Mouse (Mus musculus) liver, embryonic 14.5 days (tissue): ENCODE measurements at regions not wholly inside any gene's neighbourhood (a gene's known extent, or its start where the extent isn't known, plus 50 kb on each side); places are given as distances from the start of the nearest gene placed in this dataset.

Experiments
- ATAC-seq: fragments of 200-750 bp; cut with Nextera tagmentation; 2 replicates; pipeline ENCODE4 v1.8.0; 2017; ENCODE audit warnings: moderate number of reproducible peaks, mild to moderate bottlenecking, moderate library complexity; ENCODE audit not compliant: insufficient read depth
- DNase-seq, 3 experiments: peaks; one replicate each; pipeline ENCODE4 v3.0.0-alpha.2; 2012 to 2013; ENCODE audit warnings: low read depth in 3 of 3, low spot score in 3 of 3
- H3K27ac ChIP-seq: fragments of 300-500 bp; sonication (generic); 2 replicates; pipeline ENCODE4 v1.5.1; 2014; ENCODE audit warnings: moderate library complexity, mild to moderate bottlenecking, control low read depth, inconsistent platforms
- H3K27me3 ChIP-seq: fragments of 300-500 bp; sonication (generic); 2 replicates; pipeline ENCODE4 v1.6.1; 2014; ENCODE audit warnings: mild to moderate bottlenecking, low read length, moderate library complexity; ENCODE audit not compliant: control insufficient read depth, insufficient read depth
- H3K36me3 ChIP-seq: fragments of 300-500 bp; sonication (generic); replicated peaks from 2 replicates; pipeline ENCODE4 v1.6.1; 2014; ENCODE audit warnings: low read depth; ENCODE audit not compliant: control insufficient read depth, insufficient read depth
- H3K4me1 ChIP-seq, 2 experiments: fragments of 200-500 bp in 1 of 2; fragments of 300-500 bp in 1 of 2; sonication (generic) in 1 of 2; replicated peaks; 2 replicates each; pipeline ENCODE4 v1.6.1; 2012 to 2014; ENCODE audit warnings: antibody characterized with exemption in 1 of 2, inconsistent platforms in 1 of 2, low read length in 1 of 2; ENCODE audit not compliant: control insufficient read depth in 2 of 2, insufficient read depth in 2 of 2
- H3K4me2 ChIP-seq: fragments of 300-500 bp; sonication (generic); 2 replicates; pipeline ENCODE4 v1.6.1; 2014; ENCODE audit warnings: low read depth, mild to moderate bottlenecking, control low read depth, moderate library complexity
- H3K4me3 ChIP-seq, 2 experiments: fragments of 200-500 bp in 1 of 2; fragments of 300-500 bp in 1 of 2; sonication (generic) in 1 of 2; 2 replicates each; pipeline ENCODE4 v1.5.1; 2012 to 2014; ENCODE audit warnings: low read depth in 2 of 2, low read length in 2 of 2, mild to moderate bottlenecking in 2 of 2, control low read depth in 1 of 2, inconsistent platforms in 1 of 2, moderate library complexity in 1 of 2; ENCODE audit not compliant: insufficient read depth in 1 of 2
- H3K9ac ChIP-seq: fragments of 300-500 bp; sonication (generic); replicated peaks from 2 replicates; pipeline ENCODE4 v1.6.1; 2014; ENCODE audit warnings: mild to moderate bottlenecking, control low read depth, moderate library complexity
- H3K9me3 ChIP-seq: fragments of 300-500 bp; sonication (generic); 2 replicates; pipeline ENCODE4 v1.6.1; 2016; ENCODE audit warnings: low read length, mixed read lengths; ENCODE audit not compliant: control insufficient read depth
- CTCF ChIP-seq: IDR thresholded peaks from 2 replicates; pipeline ENCODE4 v1.5.1; 2016; ENCODE audit warnings: antibody characterized with exemption, low read depth, control low read depth
- EP300 ChIP-seq: IDR thresholded peaks from 2 replicates; pipeline ENCODE4 v1.6.1; 2016; ENCODE audit warnings: antibody characterized with exemption, low read depth
- WGBS: fragments of 180-500 bp; shearing (Covaris S2); extraction: QIAGEN DNeasy Blood & Tissue Kit; methylation state at CpG from one replicate; pipeline ENCODE4 v1.1.7; 2014; ENCODE audit not compliant: insufficient replicate concordance; 5-methylcytosine and 5-hydroxymethylcytosine counted together

DNA sequence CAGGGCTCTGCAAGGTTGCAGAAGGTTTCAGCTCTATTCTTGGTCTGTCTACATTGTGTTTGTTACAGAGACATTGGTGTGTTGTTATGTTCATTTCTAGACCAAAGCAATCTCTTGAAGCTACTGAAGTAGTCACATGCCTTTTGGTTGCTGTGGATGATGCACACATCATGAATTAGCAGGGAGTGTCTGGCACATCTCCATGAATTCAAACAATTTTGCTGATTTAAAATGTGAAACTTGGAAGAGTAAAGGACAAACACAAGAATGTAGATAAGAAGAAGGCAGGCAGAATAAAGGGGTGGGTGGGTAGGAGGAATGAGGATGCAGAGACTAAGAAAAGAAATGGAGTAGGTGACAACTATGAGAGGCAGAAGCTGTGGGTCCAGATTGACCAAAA lies 688.3 kb upstream of the Nrsn1 start:
- no peak for TF ChIP-seq EP300
- no peak for TF ChIP-seq CTCF
- Histone ChIP-seq H3K9me3 (no peaks in the 10 kb centered on the region), H3K4me3 (no peak overlapping the region), H3K4me2 (no peak overlapping the region), H3K36me3 (no peaks in the 10 kb centered on the region), H3K27ac (no peak overlapping the region), H3K9ac (no peak overlapping the region), H3K4me1 (no peaks in the 10 kb centered on the region), H3K27me3 (no peaks in the 10 kb centered on the region)
- no peak for DNase-seq
- ATAC-seq: no peak

DNA sequence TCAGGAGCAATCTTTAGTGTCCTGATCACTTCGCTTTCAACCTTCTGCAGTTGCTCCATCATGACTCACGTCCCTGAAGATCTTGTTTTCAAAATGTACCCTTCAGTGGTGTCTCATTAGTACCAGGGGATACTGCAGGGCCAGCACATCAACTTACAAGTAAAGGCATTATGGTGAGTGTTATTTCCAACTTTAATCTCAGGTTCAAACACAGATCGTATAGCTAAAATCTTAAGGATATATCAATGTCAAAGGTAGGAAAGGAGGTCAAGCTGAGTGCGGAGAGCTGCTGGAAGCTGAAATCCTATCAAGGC lies 687.8 kb upstream of the Nrsn1 start:
- no peaks in the 10 kb centered on the region for H3K36me3 ChIP-seq
- 62% methylated on average over 4 of the region's 4 CpGs for WGBS
- no peaks in the 10 kb centered on the region for H3K4me1 ChIP-seq
- H3K27ac ChIP-seq: no peak overlapping the region
- ATAC-seq: no peak
- H3K27me3 ChIP-seq: no peaks in the 10 kb centered on the region
- H3K4me3 ChIP-seq: no peak overlapping the region
- no peaks in the 10 kb centered on the region for H3K9me3 ChIP-seq
- no peak for TF ChIP-seq CTCF
- no peak for TF ChIP-seq EP300
- no peak for DNase-seq
- H3K9ac ChIP-seq: no peak overlapping the region
- H3K4me2 ChIP-seq: no peak overlapping the region

- 38% methylated on average over 4 of the region's 4 CpGs for WGBS
- no peak overlapping the region for H3K27ac ChIP-seq
Observed at GRCm38 (mm10) chr13:25957451-25958152, 687.3 kb upstream of the Nrsn1 start.

DNA sequence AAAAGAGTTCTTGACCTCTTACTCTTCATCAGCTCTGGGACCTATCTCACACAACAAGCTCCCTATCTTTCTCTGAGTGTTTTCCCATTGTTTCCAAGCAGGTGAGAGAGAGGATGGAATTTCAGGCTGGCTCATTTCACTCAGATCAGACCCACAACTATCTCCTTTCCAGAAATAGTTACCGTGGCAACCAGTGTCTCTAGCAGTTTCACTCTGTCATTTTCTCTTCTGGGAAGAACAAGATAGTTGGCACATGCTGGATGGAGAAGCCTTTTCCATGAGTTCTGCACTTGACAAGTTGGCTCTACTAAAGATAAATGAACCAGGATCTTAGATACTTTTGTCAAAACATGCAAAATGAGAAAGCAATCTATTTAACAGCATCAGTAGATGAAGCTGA lies 667.3 kb upstream of the Nrsn1 start:
- DNase-seq (no peak), ATAC-seq (no peak)
- H3K9ac ChIP-seq: no peak overlapping the region
- no peaks in the 10 kb centered on the region for H3K9me3 ChIP-seq
- no peaks in the 10 kb centered on the region for H3K36me3 ChIP-seq
- H3K27ac ChIP-seq: no peak overlapping the region
- no peak for TF ChIP-seq CTCF
- no peak for TF ChIP-seq EP300
- no peaks in the 10 kb centered on the region for H3K27me3 ChIP-seq
- H3K4me1 ChIP-seq: no peaks in the 10 kb centered on the region
- no peak overlapping the region for H3K4me2 ChIP-seq
- WGBS: 63% methylated on average over 1 of the region's 1 CpGs
- no peak overlapping the region for H3K4me3 ChIP-seq

More at GRCm38 (mm10) chr13:25957451-25958152, 687.3 kb upstream of the Nrsn1 start:
- Histone ChIP-seq H3K27me3 (no peaks in the 10 kb centered on the region), H3K4me1 (no peaks in the 10 kb centered on the region), H3K9me3 (no peaks in the 10 kb centered on the region), H3K4me2 (no peak overlapping the region), H3K9ac (no peak overlapping the region), H3K4me3 (no peak overlapping the region), H3K36me3 (no peaks in the 10 kb centered on the region)
- ATAC-seq (no peak), DNase-seq (no peak)
- TF ChIP-seq CTCF: no peak
- no peak for TF ChIP-seq EP300

GRCm38 (mm10) chr13:25933783-25934182 lies 663.5 kb upstream of the Nrsn1 start:
- Histone ChIP-seq H3K4me3 (no peak overlapping the region), H3K4me2 (no peak overlapping the region), H3K4me1 (no peaks in the 10 kb centered on the region), H3K27me3 (no peaks in the 10 kb centered on the region), H3K9me3 (no peaks in the 10 kb centered on the region), H3K27ac (no peak overlapping the region), H3K9ac (no peak overlapping the region), H3K36me3 (no peaks in the 10 kb centered on the region)
- no peak for TF ChIP-seq CTCF
- no peak for TF ChIP-seq EP300
- ATAC-seq (no peak), DNase-seq (no peak)
- WGBS: 41% methylated on average over 3 of the region's 3 CpGs
